Mouse (Mus musculus): ENCODE results near the gene Camkk2. TPM values are rescaled to one million over a fixed set of nuclear protein-coding genes. Genes with fewer than 3 reads are reported as not detected.

The Camkk2 gene
- polyA plus RNA-seq, 1 experiment from 2014 or later = 29.2 TPM

- Histone ChIP-seq H3K4me1 (ENCODE audit: insufficient read depth, low read depth, low read length) (peaks cover 8% of the 10 kb centered on the region; the same call in 1 of the 2 replicates), H3K36me3 (ENCODE audit: insufficient read depth, low read length) (no peaks in the 10 kb centered on the region), H3K9ac (replicated peaks; ENCODE audit: low read depth) (no peak overlapping the region), H3K27ac (ENCODE audit: low read length) (no peak overlapping the region), H3K9me3 (ENCODE audit: low read length) (no peaks in the 10 kb centered on the region), H3K4me2 (replicated peaks; ENCODE audit: low read depth, low read length) (no peak overlapping the region), H3K4me3 (ENCODE audit: low read depth, low read length) (no peak overlapping the region), H3K27me3 (replicated peaks; ENCODE audit: insufficient read depth, low read length) (no peaks in the 10 kb centered on the region)
- ATAC-seq (no peak), DNase-seq (ENCODE audit: low spot score) (no peak)
- 61% methylated on average over 2 of the region's 2 CpGs for WGBS
- no peak for TF ChIP-seq CTCF (IDR thresholded peaks at IDR 0.05)
- no peak for TF ChIP-seq EP300 (IDR thresholded peaks at IDR 0.05)
Observed at GRCm38 (mm10) chr5:122777322-122777721, 1.9 kb downstream of the Camkk2 start.

- H3K9me3 ChIP-seq (ENCODE audit: low read length) = no peaks in the 10 kb centered on the region
- H3K9ac ChIP-seq (replicated peaks; ENCODE audit: low read depth) = no peak overlapping the region
- peaks cover 8% of the 10 kb centered on the region; the same call in 1 of the 2 replicates for H3K4me1 ChIP-seq (ENCODE audit: insufficient read depth, low read depth, low read length)
- no peaks in the 10 kb centered on the region for H3K27me3 ChIP-seq (replicated peaks; ENCODE audit: insufficient read depth, low read length)
- H3K4me3 ChIP-seq (ENCODE audit: low read depth, low read length) = no peak overlapping the region
- WGBS = 66% methylated on average over 12 of the region's 14 CpGs
- no peaks in the 10 kb centered on the region for H3K36me3 ChIP-seq (ENCODE audit: insufficient read depth, low read length)
- no peak overlapping the region for H3K4me2 ChIP-seq (replicated peaks; ENCODE audit: low read depth, low read length)
- H3K27ac ChIP-seq (ENCODE audit: low read length) = no peak overlapping the region
- TF ChIP-seq CTCF (IDR thresholded peaks at IDR 0.05) = no peak
- TF ChIP-seq EP300 (IDR thresholded peaks at IDR 0.05) = no peak
- DNase-seq (ENCODE audit: low spot score) = no peak
- ATAC-seq = no peak
Observed at GRCm38 (mm10) chr5:122775646-122776286, 3.4 kb downstream of the Camkk2 start.

- H3K27me3 ChIP-seq (replicated peaks; ENCODE audit: insufficient read depth, low read length) = no peaks in the 10 kb centered on the region
- H3K27ac ChIP-seq (ENCODE audit: low read length) = no peak overlapping the region
- WGBS = 68% methylated on average over 26 of the region's 28 CpGs
- H3K9me3 ChIP-seq (ENCODE audit: low read length) = no peaks in the 10 kb centered on the region
- ATAC-seq = no peak
- H3K36me3 ChIP-seq (ENCODE audit: insufficient read depth, low read length) = no peaks in the 10 kb centered on the region
- peak overlapping the region; percentile 17; the same call in 1 of the 2 replicates for H3K4me2 ChIP-seq (replicated peaks; ENCODE audit: low read depth, low read length)
- H3K4me3 ChIP-seq (ENCODE audit: low read depth, low read length) = no peak overlapping the region
- peaks cover 6% of the 10 kb centered on the region; the same call in 1 of the 2 replicates for H3K4me1 ChIP-seq (ENCODE audit: insufficient read depth, low read depth, low read length)
- H3K9ac ChIP-seq (replicated peaks; ENCODE audit: low read depth) = no peak overlapping the region
- peak; percentile 50 for DNase-seq (ENCODE audit: low spot score)
- TF ChIP-seq EP300 (IDR thresholded peaks at IDR 0.05) (no peak), CTCF (IDR thresholded peaks at IDR 0.05) (no peak)
Observed at GRCm38 (mm10) chr5:122774743-122775611, 4.2 kb downstream of the Camkk2 start.

- peaks cover 10% of the 10 kb centered on the region; the same call in 1 of the 2 replicates for H3K4me1 ChIP-seq (ENCODE audit: insufficient read depth, low read depth, low read length)
- H3K9ac ChIP-seq (replicated peaks; ENCODE audit: low read depth) = no peak overlapping the region
- DNase-seq (ENCODE audit: low spot score) (no peak), ATAC-seq (no peak)
- no peak overlapping the region for H3K4me3 ChIP-seq (ENCODE audit: low read depth, low read length)
- TF ChIP-seq EP300 (IDR thresholded peaks at IDR 0.05) (no peak), CTCF (IDR thresholded peaks at IDR 0.05) (no peak)
- no peak overlapping the region for H3K4me2 ChIP-seq (replicated peaks; ENCODE audit: low read depth, low read length)
- no peaks in the 10 kb centered on the region for H3K36me3 ChIP-seq (ENCODE audit: insufficient read depth, low read length)
- 73% methylated on average over 11 of the region's 11 CpGs for WGBS
- no peak overlapping the region for H3K27ac ChIP-seq (ENCODE audit: low read length)
- no peaks in the 10 kb centered on the region for H3K27me3 ChIP-seq (replicated peaks; ENCODE audit: insufficient read depth, low read length)
- H3K9me3 ChIP-seq (ENCODE audit: low read length) = no peaks in the 10 kb centered on the region
Observed at GRCm38 (mm10) chr5:122773756-122774155, 5.5 kb downstream of the Camkk2 start.

- Histone ChIP-seq H3K27ac (ENCODE audit: low read length) (peak overlapping the region; percentile 83), H3K4me1 (ENCODE audit: insufficient read depth, low read depth, low read length) (peaks cover 7% of the 10 kb centered on the region; the same call in 1 of the 2 replicates)
Observed at GRCm38 (mm10) chr5:122771428-122771827, 7.8 kb downstream of the Camkk2 start.

GRCm38 (mm10) chr5:122770806-122771261 lies 8.4 kb downstream of the Camkk2 start:
- peak; percentile 90 for DNase-seq (ENCODE audit: low spot score)
- WGBS = 18% methylated on average over 10 of the region's 10 CpGs

More at GRCm38 (mm10) chr5:122771428-122771827, 7.8 kb downstream of the Camkk2 start:
- Histone ChIP-seq H3K9me3 (ENCODE audit: low read length) (no peaks in the 10 kb centered on the region), H3K4me2 (replicated peaks; ENCODE audit: low read depth, low read length) (no peak overlapping the region), H3K4me3 (ENCODE audit: low read depth, low read length) (no peak overlapping the region), H3K9ac (replicated peaks; ENCODE audit: low read depth) (no peak overlapping the region), H3K36me3 (ENCODE audit: insufficient read depth, low read length) (no peaks in the 10 kb centered on the region), H3K27me3 (replicated peaks; ENCODE audit: insufficient read depth, low read length) (no peaks in the 10 kb centered on the region)
- WGBS = 64% methylated on average over 9 of the region's 9 CpGs
- DNase-seq (ENCODE audit: low spot score) (no peak), ATAC-seq (no peak)
- TF ChIP-seq CTCF (IDR thresholded peaks at IDR 0.05) (no peak), EP300 (IDR thresholded peaks at IDR 0.05) (no peak)

More at GRCm38 (mm10) chr5:122770806-122771261, 8.4 kb downstream of the Camkk2 start:
- Histone ChIP-seq H3K4me1 (ENCODE audit: insufficient read depth, low read depth, low read length) (peaks cover 7% of the 10 kb centered on the region; the same call in 1 of the 2 replicates), H3K4me2 (replicated peaks; ENCODE audit: low read depth, low read length) (peak overlapping the region; percentile 22; the same call in 1 of the 2 replicates), H3K4me3 (ENCODE audit: low read depth, low read length) (no peak overlapping the region), H3K9ac (replicated peaks; ENCODE audit: low read depth) (no peak overlapping the region), H3K36me3 (ENCODE audit: insufficient read depth, low read length) (no peaks in the 10 kb centered on the region), H3K27ac (ENCODE audit: low read length) (peak overlapping the region; percentile 83), H3K9me3 (ENCODE audit: low read length) (no peaks in the 10 kb centered on the region), H3K27me3 (replicated peaks; ENCODE audit: insufficient read depth, low read length) (no peaks in the 10 kb centered on the region)
- ATAC-seq = peak; percentile 84
- no peak for TF ChIP-seq CTCF (IDR thresholded peaks at IDR 0.05)
- peak; percentile 58; the same call in 1 of the 2 replicates for TF ChIP-seq EP300 (IDR thresholded peaks at IDR 0.05)
